Mouse (Mus musculus) embryonic facial prominence, embryonic 12.5 days (tissue): Measurements from ENCODE around the gene Tnr. TPM values are rescaled to one million over a fixed set of nuclear protein-coding genes. Genes with fewer than 3 reads are reported as not detected.

Source experiments
- ATAC-seq: fragments of 200-750 bp; cut with Nextera tagmentation; 2 replicates; pipeline ENCODE4 v1.8.0; 2017; ENCODE audit not compliant: insufficient number of reproducible peaks, insufficient read depth, low FRiP score, low TSS enrichment
- H3K27ac ChIP-seq: fragments of 300-500 bp; sonication (generic); 2 replicates; pipeline ENCODE4 v1.5.1; 2016; ENCODE audit warnings: mild to moderate bottlenecking
- H3K27me3 ChIP-seq: fragments of 300-500 bp; sonication (generic); 2 replicates; pipeline ENCODE4 v1.6.1; 2016; ENCODE audit warnings: mild to moderate bottlenecking, moderate library complexity
- H3K36me3 ChIP-seq: fragments of 300-500 bp; sonication (generic); 2 replicates; pipeline ENCODE4 v1.6.1; 2016; ENCODE audit warnings: mild to moderate bottlenecking
- H3K4me1 ChIP-seq: fragments of 300-500 bp; sonication (generic); 2 replicates; pipeline ENCODE4 v1.6.1; 2016
- H3K4me2 ChIP-seq: fragments of 300-500 bp; sonication (generic); replicated peaks from 2 replicates; pipeline ENCODE4 v1.6.1; 2016; ENCODE audit warnings: mild to moderate bottlenecking, moderate library complexity
- H3K4me3 ChIP-seq: fragments of 300-500 bp; sonication (generic); 2 replicates; pipeline ENCODE4 v1.5.1; 2016; ENCODE audit warnings: mild to moderate bottlenecking
- H3K9ac ChIP-seq: fragments of 300-500 bp; sonication (generic); 2 replicates; pipeline ENCODE4 v1.6.1; 2016; ENCODE audit warnings: mild to moderate bottlenecking, moderate library complexity
- H3K9me3 ChIP-seq: fragments of 300-500 bp; sonication (generic); 2 replicates; pipeline ENCODE4 v1.6.1; 2016; ENCODE audit warnings: mild to moderate bottlenecking, moderate library complexity
- WGBS: fragments of 180-500 bp; shearing (Covaris S2); methylation state at CpG from one replicate; pipeline ENCODE4 v1.1.7; 2016; 5-methylcytosine and 5-hydroxymethylcytosine counted together
- polyA plus RNA-seq: library from polyadenylated mRNA; unstranded; fragments of >200 nt; fragmentation: Nextera tagmentation; extraction: Ambion mirVana; gene quantifications from 2 replicates; pipeline ENCODE4 v1.2.1, GENCODE M21; 2016

Gene Tnr
- polyA plus RNA-seq, 1 experiment from 2014 or later = 0.05 TPM

DNA sequence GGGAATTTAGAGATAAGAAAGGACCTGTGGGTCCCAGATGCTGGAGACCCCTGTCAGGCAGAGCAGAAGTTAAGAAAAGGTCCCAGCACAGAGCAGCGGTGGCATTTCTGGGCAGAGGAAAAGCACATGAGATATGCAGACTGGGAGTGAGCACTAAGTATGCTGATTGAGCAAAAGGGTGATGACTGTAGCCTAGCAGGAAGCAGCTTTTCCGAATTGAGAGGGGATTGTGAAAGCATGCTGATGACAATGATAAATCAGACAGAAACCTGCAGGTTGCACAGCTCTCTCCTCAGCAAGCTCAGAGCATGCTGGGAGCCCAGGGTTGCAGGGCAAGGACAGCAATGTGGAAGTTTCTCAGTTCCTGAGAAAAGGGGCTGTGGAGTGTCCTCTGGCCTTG, 73.1 kb downstream of the Tnr start:
- no peak overlapping the region for H3K9ac ChIP-seq
- H3K4me2 ChIP-seq = no peak overlapping the region
- no peak overlapping the region for H3K27ac ChIP-seq
- no peak for ATAC-seq
- H3K4me3 ChIP-seq = no peak overlapping the region
- no peaks in the 10 kb centered on the region for H3K4me1 ChIP-seq
- no peaks in the 10 kb centered on the region for H3K9me3 ChIP-seq
- no peaks in the 10 kb centered on the region for H3K27me3 ChIP-seq
- 56% methylated on average over 2 of the region's 2 CpGs for WGBS
- no peaks in the 10 kb centered on the region for H3K36me3 ChIP-seq

DNA sequence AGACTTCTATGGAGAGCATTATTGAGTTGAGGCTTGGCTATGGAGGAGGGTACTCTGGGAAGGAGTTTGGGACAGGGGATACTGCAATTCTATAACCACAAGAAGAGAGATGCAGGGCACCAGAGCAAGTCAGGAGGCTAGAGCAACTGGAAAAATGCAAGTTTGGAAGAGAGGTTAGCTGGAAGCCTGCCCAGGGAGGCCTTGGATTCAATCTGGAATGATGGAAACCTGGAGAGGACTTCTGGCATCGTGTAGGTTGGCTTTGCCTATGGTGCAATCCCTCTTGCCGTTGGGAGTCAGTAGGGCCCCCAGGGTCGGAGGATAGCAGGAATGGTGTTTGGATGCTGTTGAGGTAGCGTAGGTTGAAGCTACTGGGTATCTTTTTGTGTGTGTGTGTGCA, 90.0 kb downstream of the Tnr start:
- H3K4me3 ChIP-seq = no peak overlapping the region
- WGBS = 83% methylated on average over 4 of the region's 4 CpGs

DNA sequence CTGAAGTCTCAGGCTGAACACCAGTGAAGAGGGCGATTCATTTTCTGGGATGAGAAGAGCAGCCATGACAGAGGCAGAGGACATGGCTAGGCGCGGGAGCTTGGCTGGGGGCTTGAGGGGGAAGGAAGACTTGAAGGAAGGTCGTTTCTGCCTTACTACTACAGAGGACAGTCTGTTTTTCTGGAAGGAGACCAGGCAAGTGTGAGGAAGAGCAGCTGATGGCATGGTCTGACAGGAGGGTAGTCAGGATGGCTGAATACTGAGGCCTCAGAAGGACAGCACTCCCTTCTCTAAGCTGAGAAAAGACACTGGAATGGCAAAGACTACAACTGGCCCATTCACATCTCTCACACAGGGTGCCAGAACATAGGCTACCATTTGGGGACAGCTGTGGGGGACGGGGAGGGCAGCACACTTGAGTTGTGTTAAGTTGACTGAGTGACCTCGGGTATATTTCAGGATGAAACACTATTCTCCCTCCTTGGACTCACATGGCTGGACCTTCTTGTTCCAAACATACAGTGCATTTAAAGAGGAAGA, 90.6 kb downstream of the Tnr start:
- no peak overlapping the region for H3K4me2 ChIP-seq
- ATAC-seq = no peak
- H3K4me1 ChIP-seq = no peaks in the 10 kb centered on the region
- no peak overlapping the region for H3K9ac ChIP-seq
- H3K9me3 ChIP-seq = no peaks in the 10 kb centered on the region
- no peak overlapping the region for H3K4me3 ChIP-seq
- no peak overlapping the region for H3K27ac ChIP-seq
- H3K27me3 ChIP-seq = 0 out of 2 replicates have a peak, but pooled peaks cover 3% of the 10 kb centered on the region
- WGBS = 73% methylated on average over 6 of the region's 6 CpGs
- H3K36me3 ChIP-seq = no peaks in the 10 kb centered on the region

More for the DNA sequence above, 90.0 kb downstream of the Tnr start:
- H3K36me3 ChIP-seq = no peaks in the 10 kb centered on the region
- ATAC-seq = no peak
- H3K27ac ChIP-seq = no peak overlapping the region
- no peak overlapping the region for H3K4me2 ChIP-seq
- 0 out of 2 replicates have a peak, but pooled peaks cover 3% of the 10 kb centered on the region for H3K27me3 ChIP-seq
- H3K9me3 ChIP-seq = no peaks in the 10 kb centered on the region
- H3K9ac ChIP-seq = no peak overlapping the region
- H3K4me1 ChIP-seq = no peaks in the 10 kb centered on the region

DNA sequence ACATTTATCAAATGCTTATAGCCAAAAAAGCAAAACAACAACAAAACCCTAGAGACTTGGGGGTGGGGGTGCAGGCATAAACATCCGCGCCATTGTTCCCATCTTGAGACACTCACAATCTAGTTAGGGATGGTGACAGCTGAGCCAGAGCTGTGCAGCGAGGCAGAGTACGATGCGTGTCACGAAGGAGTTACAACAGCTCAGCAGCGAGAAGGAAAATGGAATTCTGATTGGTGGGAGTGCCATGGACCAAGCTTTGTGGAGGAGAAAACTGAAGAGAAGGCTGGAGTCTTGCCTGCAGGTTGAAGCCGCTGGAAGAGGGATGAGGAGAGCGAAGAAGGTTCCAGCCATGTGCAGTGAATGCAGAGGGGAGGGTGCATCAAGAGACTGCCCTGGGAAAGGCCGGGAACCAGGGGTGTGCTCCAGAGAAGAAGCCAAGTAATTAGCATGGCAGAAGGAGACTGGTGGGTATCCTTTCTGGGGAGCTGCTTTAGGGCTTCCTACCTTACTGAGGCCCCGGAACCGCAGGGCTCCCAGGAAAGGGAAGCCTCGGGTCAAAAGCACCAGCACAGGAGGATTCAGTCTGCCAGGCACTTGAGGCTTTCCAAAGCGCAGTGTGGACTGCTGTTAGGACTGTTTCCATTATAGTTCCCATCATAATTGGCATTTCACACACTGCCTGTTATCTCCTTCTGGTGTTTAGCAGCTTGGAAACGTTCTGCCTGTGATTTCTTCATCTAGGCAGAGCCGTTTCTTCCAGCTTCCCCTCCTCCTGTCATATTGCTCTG, 91.3 kb downstream of the Tnr start:
- 56% methylated on average over 16 of the region's 16 CpGs for WGBS
- Histone ChIP-seq H3K9ac (no peak overlapping the region), H3K4me3 (no peak overlapping the region), H3K27ac (no peak overlapping the region), H3K27me3 (0 out of 2 replicates have a peak, but pooled peaks cover 3% of the 10 kb centered on the region), H3K36me3 (no peaks in the 10 kb centered on the region), H3K4me2 (no peak overlapping the region), H3K9me3 (no peaks in the 10 kb centered on the region), H3K4me1 (no peaks in the 10 kb centered on the region)
- no peak for ATAC-seq

DNA sequence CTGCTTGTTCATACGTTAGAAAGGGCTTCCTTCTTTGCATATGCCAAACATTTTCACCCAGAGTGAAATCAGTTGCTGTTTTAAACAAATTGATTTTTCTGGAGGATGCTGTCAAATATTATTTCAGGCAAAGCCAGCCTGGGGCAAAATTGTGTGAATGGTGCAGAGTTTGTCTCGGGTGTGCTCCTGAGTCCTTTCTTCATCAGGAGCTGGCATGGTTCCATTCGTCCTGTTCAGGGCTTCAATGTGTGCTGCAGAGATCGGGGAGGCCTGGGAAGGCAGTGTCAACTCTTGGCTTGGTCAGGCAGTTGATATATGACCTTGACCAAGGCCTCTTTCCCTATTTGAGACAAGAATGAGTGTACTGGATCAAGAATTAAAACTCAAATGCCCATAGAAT, 92.1 kb downstream of the Tnr start:
- H3K4me2 ChIP-seq = no peak overlapping the region
- no peak overlapping the region for H3K4me3 ChIP-seq
- no peaks in the 10 kb centered on the region for H3K4me1 ChIP-seq
- ATAC-seq = no peak
- 0 out of 2 replicates have a peak, but pooled peaks cover 3% of the 10 kb centered on the region for H3K27me3 ChIP-seq
- H3K9me3 ChIP-seq = no peaks in the 10 kb centered on the region
- no peak overlapping the region for H3K27ac ChIP-seq
- H3K36me3 ChIP-seq = no peaks in the 10 kb centered on the region
- WGBS = 56% methylated on average over 4 of the region's 4 CpGs
- no peak overlapping the region for H3K9ac ChIP-seq

DNA sequence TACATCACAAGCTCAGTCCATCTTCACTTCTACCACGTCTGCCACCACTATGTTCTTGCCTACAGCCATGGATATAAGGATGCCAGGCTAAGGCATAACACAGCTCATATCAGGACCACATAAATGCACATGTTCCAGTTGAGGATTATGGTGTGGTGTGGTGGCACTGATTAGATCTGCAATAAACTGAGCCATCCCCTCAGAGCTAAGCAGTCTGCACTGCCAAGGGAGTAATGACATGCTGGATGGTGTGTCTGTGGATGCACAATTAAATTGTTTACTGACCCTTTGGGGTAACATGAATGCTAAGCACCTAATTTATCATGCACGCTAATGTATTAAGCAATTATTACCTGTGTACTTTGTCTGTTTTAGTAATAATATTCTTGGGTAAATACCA, 95.6 kb downstream of the Tnr start:
- no peak overlapping the region for H3K4me3 ChIP-seq
- H3K27me3 ChIP-seq = 0 out of 2 replicates have a peak, but pooled peaks cover 3% of the 10 kb centered on the region
- no peak overlapping the region for H3K27ac ChIP-seq
- ATAC-seq = no peak
- no peak overlapping the region for H3K9ac ChIP-seq
- 84% methylated on average over 2 of the region's 2 CpGs for WGBS
- H3K4me2 ChIP-seq = no peak overlapping the region
- no peaks in the 10 kb centered on the region for H3K4me1 ChIP-seq
- no peaks in the 10 kb centered on the region for H3K36me3 ChIP-seq
- no peaks in the 10 kb centered on the region for H3K9me3 ChIP-seq

DNA sequence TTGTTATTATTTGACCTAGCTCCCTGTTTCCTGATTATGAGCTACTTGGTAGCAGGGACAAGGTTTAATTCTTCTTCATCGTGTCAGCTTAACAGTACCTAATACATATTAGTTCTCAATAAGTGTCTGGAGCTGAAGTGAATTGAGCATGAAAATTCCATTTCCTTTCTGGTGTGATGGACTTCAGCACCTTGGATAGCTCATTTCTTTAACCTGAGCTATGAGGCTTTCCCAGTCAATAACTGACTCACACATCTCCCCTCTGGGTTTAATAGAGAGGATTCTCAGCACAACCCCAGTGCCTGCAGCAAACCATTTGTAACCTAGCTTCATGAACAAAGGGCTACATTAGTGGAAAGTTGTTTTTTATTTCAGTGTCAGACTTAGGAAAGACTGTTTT, 97.8 kb downstream of the Tnr start:
- 40% methylated on average over 1 of the region's 1 CpGs for WGBS
- no peaks in the 10 kb centered on the region for H3K4me1 ChIP-seq

DNA sequence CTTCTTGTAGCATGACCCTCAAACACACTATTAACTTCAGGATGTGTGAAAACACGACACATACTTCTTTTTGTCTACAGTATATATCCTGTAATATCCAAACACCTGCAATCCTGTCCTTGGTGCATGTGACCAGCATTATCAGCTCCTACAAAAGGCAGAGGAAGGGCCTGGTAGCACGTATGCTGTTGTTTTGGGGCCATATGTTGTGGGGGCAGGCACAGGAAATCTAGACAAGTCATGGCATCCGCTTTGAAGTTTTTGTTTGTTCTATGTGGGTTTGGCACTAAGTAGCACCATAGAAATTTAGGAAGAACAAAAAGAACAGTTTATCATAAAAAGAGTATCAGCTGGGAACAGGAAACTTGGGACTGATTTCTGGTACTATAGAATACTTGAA, 105.5 kb downstream of the Tnr start:
- no peak overlapping the region for H3K27ac ChIP-seq
- no peaks in the 10 kb centered on the region for H3K27me3 ChIP-seq
- H3K4me3 ChIP-seq = no peak overlapping the region
- no peaks in the 10 kb centered on the region for H3K9me3 ChIP-seq
- no peak overlapping the region for H3K9ac ChIP-seq
- ATAC-seq = no peak
- H3K4me2 ChIP-seq = no peak overlapping the region
- H3K4me1 ChIP-seq = no peaks in the 10 kb centered on the region
- no peaks in the 10 kb centered on the region for H3K36me3 ChIP-seq
- 75% methylated on average over 3 of the region's 3 CpGs for WGBS

More for the DNA sequence above, 97.8 kb downstream of the Tnr start:
- Histone ChIP-seq H3K27ac (no peak overlapping the region), H3K27me3 (no peaks in the 10 kb centered on the region), H3K9ac (no peak overlapping the region), H3K4me2 (no peak overlapping the region), H3K36me3 (no peaks in the 10 kb centered on the region), H3K9me3 (no peaks in the 10 kb centered on the region), H3K4me3 (no peak overlapping the region)
- no peak for ATAC-seq

DNA sequence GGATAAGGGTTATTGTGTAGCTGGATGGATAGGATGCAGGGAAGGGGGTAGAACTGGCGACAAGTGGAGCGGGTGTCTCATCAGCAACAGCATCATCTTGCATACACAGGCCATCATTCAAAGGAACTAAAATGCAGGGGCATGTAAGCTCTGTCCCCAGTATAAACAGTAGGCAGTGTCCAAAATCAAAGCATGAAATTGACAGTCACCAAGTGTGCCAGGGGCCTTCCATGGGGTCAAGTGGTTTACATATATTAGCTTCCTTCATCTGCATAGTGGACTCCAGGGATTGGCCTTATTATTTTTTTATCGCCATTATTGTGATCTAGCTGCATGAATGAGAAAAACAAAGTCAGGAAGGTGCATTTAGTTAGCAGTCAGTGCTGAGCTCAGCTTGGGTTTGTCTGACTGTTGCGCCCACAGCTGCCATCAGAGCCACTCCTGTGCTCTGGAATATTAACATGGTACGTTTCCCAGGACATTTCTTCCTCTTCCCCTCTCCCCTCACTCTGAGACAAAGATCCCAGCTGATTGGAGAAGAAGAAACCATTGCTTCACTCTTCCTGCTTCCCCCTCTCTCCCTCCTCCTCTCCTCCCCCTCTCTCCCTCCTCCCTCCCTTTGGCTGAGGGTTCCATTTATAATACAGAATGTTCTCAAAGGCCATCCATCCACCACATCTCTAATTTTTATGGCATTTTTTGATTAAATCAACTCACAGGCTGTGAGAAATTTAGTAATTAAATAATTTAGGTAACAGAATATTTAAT, 106.4 kb downstream of the Tnr start:
- no peak for ATAC-seq
- H3K9me3 ChIP-seq = no peaks in the 10 kb centered on the region
- WGBS = 68% methylated on average over 5 of the region's 5 CpGs

DNA sequence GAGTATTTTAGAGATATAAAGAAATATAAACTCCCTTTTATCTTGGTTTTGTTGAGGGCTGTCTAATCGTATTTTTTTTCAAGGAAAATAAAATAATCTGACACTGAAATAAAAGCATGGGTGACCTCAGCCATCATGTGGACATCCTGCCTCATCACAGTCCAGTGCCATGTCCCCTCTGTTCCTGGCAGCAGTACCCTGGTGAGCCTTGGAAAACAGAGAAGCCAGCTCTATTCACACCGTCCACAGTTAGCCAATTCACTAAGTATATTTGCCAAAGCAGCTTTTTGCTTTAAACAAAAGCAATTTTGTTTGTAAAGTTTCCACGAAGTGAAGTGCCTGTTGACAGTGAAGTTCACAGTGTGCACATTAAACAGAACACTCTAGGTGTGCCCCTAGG, 109.0 kb downstream of the Tnr start:
- Histone ChIP-seq H3K27me3 (no peaks in the 10 kb centered on the region), H3K9me3 (no peaks in the 10 kb centered on the region), H3K36me3 (no peaks in the 10 kb centered on the region), H3K4me2 (no peak overlapping the region), H3K4me3 (no peak overlapping the region), H3K27ac (no peak overlapping the region), H3K4me1 (no peaks in the 10 kb centered on the region), H3K9ac (no peak overlapping the region)
- WGBS = 70% methylated on average over 3 of the region's 3 CpGs
- ATAC-seq = no peak

More for the DNA sequence above, 106.4 kb downstream of the Tnr start:
- Histone ChIP-seq H3K36me3 (no peaks in the 10 kb centered on the region), H3K9ac (no peak overlapping the region), H3K4me1 (no peaks in the 10 kb centered on the region), H3K4me2 (no peak overlapping the region), H3K27me3 (no peaks in the 10 kb centered on the region), H3K4me3 (no peak overlapping the region), H3K27ac (no peak overlapping the region)

DNA sequence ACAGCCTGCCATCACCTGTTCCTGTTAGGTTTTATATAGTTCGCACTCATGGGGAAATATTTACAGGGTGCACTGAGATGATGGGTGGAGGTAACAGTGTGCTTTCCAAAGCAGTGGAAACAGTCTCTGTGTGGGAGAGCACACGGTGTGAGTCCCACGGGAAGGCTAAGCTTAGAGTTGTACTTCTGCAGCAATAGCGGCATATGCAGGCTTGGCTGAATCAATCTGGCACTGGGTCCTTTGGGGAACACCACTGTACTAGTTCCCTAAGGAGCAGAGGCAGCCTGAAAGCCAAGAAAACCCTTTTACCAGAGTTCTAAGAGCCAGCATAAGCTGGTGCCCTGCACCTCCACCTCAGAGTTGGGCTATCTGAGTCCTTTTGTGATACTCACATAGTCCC, 115.8 kb downstream of the Tnr start:
- WGBS = 89% methylated on average over 4 of the region's 4 CpGs
- H3K4me3 ChIP-seq = no peak overlapping the region
- ATAC-seq = no peak
- no peaks in the 10 kb centered on the region for H3K4me1 ChIP-seq
- no peak overlapping the region for H3K4me2 ChIP-seq
- no peaks in the 10 kb centered on the region for H3K9me3 ChIP-seq
- H3K36me3 ChIP-seq = no peaks in the 10 kb centered on the region
- H3K27ac ChIP-seq = no peak overlapping the region
- no peak overlapping the region for H3K9ac ChIP-seq
- no peaks in the 10 kb centered on the region for H3K27me3 ChIP-seq

DNA sequence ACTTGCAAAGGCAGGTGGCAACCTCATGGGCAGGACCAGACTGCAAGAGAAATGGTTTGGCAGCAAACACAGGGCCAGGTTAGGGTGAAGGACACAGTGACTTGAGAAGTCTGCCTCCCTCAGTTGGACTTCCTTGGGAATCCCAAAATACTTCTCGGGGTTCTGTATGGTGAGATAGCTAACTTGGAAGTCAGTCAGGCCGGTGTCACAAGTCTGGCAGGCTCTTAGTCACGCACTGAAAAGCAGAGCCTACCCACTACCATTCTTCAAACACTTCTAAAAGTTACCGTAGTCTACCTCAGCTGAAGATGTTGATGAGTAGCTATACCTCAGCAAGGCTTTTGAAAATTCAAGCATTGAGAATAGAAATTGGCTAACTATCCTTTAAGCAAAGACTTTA, 122.2 kb downstream of the Tnr start:
- Histone ChIP-seq H3K4me1 (no peaks in the 10 kb centered on the region), H3K27ac (no peak overlapping the region), H3K4me3 (no peak overlapping the region), H3K9ac (no peak overlapping the region), H3K9me3 (no peaks in the 10 kb centered on the region), H3K4me2 (no peak overlapping the region), H3K27me3 (no peaks in the 10 kb centered on the region), H3K36me3 (no peaks in the 10 kb centered on the region)
- no peak for ATAC-seq
- 85% methylated on average over 4 of the region's 4 CpGs for WGBS
